Mouse (Mus musculus) ES-Bruce4 (cell line): Measurements from ENCODE around the gene Scml4.

Source experiments
- CTCF ChIP-seq: IDR thresholded peaks from one replicate; pipeline ENCODE4 v1.8.1; 2011; ENCODE audit warnings: low read depth, low read length
- EP300 ChIP-seq: IDR thresholded peaks from 2 replicates; pipeline ENCODE4 v1.6.1; 2011; ENCODE audit warnings: low read depth, low read length; ENCODE audit not compliant: insufficient read depth
- POLR2A ChIP-seq: IDR thresholded peaks from one replicate; pipeline ENCODE4 v1.8.1; 2011; ENCODE audit warnings: low read length; ENCODE audit not compliant: insufficient read depth

GRCm38 (mm10) chr10:42864696-42865095 is 4.5 kb downstream of the Scml4 start:
- TF ChIP-seq CTCF (no peak), EP300 (no peak), POLR2A (no peak)
